Mouse (Mus musculus) left cerebral cortex, adult 2 months (tissue): ENCODE data around the gene Acvr1. TPM values are rescaled to one million over a fixed set of nuclear protein-coding genes. Genes with fewer than 3 reads are reported as not detected.

ENCODE experiments used
- DNase-seq, 2 experiments: peaks; one replicate each; pipeline ENCODE4 v3.0.0; 2021 to 2022; ENCODE audit warnings: low spot score in 2 of 2, mixed read lengths in 1 of 2; ENCODE audit errors: extremely low spot score in 1 of 2
- H3K27ac ChIP-seq: fragments of 200-600 bp; 2 replicates; pipeline ENCODE4 v1.8.1; 2022
- H3K4me3 ChIP-seq: fragments of 200-600 bp; 2 replicates; pipeline ENCODE4 v1.8.1; 2022
- CTCF ChIP-seq: fragments of 200-600 bp; IDR thresholded peaks from 2 replicates; pipeline ENCODE4 v1.8.1; 2022; ENCODE audit warnings: antibody characterized with exemption, mild to moderate bottlenecking, moderate library complexity
- intact Hi-C: fragments of 180-260 bp; cut with DNase I; formaldehyde crosslinking; loops from one replicate; pipeline ENCODE4 v1.15.1; 2025
- total RNA-seq, 2 experiments: library from RNA; stranded (reverse); gene quantifications; 2 replicates each; pipeline ENCODE4 v1.2.3; 2021

Gene Acvr1
- total RNA-seq, 2 experiments from 2014 or later = 32.9 to 36.6 TPM

DNA sequence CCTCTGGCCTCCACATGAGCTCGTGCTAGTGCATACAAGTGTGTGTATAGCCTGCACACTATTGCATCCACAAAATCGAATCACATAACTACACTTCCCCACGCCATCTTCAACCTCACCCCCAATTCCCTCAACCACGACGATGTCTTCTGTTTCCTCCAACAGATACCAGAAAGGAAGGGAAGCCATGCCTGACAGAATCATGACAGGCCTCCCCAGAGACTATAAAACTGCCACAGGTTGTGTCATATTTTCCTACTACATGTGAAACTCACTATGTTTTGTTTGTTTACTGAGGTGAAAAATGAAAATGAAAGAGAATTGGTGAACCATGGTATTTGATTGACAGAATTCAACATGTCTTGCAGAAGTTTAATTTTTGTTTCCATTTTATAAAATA lies 143.6 kb downstream of the Acvr1 start:
- TF ChIP-seq CTCF = no peak
- H3K4me3 ChIP-seq = no peak overlapping the region
- no peak for DNase-seq
- intact Hi-C loops = no loop called here
- no peak overlapping the region for H3K27ac ChIP-seq

DNA sequence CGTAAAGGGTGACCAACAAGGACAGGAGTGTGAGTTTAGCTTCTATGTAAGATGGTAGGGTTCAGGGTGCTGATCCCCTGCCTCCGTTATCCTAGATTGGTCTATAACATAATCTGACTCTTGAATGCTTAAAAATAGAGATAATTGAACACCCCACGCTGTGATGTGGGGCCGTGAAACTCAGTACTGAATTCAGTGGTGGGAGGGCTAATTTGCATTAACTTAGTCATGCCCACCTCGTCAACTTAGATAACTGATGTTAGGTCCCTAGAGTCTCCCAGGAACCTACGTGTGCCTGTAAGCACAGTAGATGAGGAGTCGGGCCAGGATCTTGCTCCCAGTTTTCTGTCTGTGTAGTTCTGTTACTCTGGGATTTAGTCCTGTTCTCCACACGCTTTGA lies 147.4 kb downstream of the Acvr1 start:
- intact Hi-C loops = no loop called here
- no peak overlapping the region for H3K27ac ChIP-seq
- no peak for TF ChIP-seq CTCF
- H3K4me3 ChIP-seq = no peak overlapping the region
- DNase-seq = no peak

DNA sequence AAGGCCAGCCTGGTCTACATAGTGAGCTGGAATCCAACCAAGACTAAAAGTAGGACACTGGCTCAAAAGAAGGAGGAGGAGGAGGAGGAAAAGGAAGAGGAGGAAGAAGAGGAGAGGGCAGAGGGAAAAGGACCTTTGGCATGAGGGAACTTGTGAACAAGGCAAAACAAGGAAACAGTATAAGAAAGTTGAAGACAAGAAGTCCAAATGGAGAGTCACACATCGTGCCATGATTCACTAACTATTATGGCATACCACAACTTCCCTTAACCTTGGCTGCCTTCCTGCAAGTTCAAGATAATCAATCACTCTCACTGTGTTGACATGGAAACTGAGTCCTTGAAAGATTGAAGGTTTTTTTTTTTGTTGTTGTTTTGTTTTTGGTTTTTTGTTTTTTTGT lies 148.8 kb downstream of the Acvr1 start:
- Histone ChIP-seq H3K27ac (no peak overlapping the region), H3K4me3 (no peak overlapping the region)
- no peak for DNase-seq
- no peak for TF ChIP-seq CTCF
- intact Hi-C loops = no loop called here

DNA sequence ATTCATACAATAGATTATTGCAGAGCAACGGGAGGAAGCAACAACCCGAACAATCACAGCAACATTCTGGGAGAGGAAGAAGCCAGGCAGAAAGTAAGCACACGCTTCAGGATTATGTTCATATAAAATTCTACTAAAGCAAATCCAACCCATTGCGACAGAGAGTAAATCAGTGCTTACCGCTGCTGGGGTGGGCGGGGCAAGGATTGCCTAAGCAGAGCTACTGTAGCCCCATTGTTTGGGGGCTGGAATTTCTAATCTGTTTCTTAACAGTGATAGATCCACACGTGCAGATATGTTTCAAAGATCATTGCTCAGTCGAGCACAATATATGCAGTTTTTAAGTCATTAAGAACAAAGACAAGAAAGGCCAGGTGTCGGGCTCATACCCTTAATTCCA lies 149.3 kb downstream of the Acvr1 start:
- intact Hi-C loops = no loop called here
- Histone ChIP-seq H3K4me3 (no peak overlapping the region), H3K27ac (no peak overlapping the region)
- TF ChIP-seq CTCF = no peak
- no peak for DNase-seq

DNA sequence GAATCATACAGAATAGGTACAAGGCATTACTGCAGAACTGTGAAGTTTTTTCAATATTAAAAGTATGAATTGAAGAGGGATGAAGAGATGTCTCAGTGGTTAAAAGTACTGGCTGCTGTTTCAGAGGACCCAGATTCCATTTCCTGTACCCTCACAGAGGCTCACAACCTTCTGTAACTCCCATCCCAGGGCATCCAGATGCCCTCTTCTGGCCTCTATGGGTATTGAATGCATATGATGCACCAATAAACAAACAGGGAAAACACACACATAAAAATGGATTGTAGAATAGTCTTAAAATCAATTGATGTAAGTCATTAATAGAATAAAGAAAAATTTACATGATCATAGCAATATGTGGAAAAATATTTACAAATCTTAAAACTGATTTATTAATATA lies 151.9 kb downstream of the Acvr1 start:
- H3K27ac ChIP-seq = no peak overlapping the region
- DNase-seq = no peak
- peak; percentile 34 for TF ChIP-seq CTCF
- intact Hi-C loops = no loop called here
- no peak overlapping the region for H3K4me3 ChIP-seq

DNA sequence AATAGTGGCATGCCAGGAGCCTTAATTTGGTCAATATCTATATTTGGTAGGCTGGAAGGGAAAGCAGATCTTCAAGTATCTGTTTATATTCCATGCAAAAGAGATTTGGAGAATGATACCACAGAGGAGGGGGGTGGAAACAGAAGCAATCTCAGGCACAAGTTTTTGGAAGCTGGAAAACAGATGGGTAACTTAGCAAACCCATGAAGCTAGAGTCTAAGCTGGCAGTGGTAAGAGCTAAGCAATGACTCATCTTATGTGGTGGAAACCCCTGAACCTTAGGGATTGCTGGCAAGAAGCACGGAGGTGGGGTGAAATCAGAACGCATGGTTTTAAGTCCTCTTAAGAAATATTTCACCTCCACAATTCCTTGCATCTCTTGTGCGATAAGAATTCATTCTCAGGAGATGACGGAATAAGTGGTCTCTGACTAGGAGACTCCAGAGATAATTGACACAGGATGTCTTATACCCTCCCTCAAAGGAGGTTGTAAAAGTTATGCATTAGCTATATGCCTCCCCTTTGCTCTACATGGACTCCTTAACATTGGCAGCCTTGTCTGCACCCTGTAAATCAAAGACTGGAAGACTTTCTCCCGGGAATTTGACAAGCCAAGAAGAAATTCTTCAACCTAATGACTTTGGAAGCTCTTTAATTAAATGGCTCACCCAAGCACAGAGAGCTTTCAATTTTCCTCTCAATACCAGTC lies 157.9 kb downstream of the Acvr1 start:
- intact Hi-C loops = no loop called here
- no peak for TF ChIP-seq CTCF
- no peak for DNase-seq
- no peak overlapping the region for H3K4me3 ChIP-seq
- no peak overlapping the region for H3K27ac ChIP-seq

DNA sequence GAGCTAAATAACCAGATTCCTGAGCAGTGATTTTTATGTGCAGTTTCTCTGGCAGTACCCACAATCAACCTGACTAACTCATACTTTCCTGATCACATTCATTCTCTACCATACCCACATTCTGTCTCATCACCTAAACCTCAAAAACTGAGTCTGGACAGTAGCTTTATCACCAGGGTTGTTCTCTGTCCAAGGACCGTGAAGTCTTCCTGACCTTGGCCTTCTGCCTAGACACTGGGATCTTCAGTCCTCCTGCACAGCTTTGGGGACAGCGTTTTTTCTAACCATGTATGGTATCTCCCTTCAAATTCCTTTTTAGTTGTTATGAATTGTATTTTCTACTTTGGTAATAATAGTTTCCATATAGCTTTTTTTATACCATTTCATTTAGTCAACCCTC lies 163.5 kb downstream of the Acvr1 start:
- H3K27ac ChIP-seq = no peak overlapping the region
- no peak for DNase-seq
- H3K4me3 ChIP-seq = no peak overlapping the region
- intact Hi-C loops = no loop called here
- TF ChIP-seq CTCF = no peak

DNA sequence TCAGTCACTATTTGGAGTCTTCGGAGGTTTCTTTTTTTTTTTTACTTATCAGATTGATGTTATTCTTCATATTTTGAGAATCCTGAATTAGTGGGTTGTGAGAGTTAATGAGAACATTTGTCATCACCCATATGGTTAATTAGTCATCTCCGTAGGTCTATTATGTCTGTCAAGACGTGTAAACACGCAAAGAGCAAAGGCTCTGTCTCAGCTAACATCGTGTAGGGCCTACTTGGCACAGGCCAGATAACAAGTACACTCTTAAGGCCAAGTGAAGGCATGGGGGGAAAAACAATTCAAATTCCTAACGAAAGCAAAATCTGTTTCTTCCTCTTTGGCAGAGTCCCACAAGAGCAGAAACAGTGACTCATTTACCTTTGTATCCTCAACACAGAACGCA lies 178.4 kb downstream of the Acvr1 start:
- intact Hi-C loops = no loop called here
- Histone ChIP-seq H3K4me3 (no peak overlapping the region), H3K27ac (no peak overlapping the region)
- no peak for DNase-seq
- TF ChIP-seq CTCF = no peak

DNA sequence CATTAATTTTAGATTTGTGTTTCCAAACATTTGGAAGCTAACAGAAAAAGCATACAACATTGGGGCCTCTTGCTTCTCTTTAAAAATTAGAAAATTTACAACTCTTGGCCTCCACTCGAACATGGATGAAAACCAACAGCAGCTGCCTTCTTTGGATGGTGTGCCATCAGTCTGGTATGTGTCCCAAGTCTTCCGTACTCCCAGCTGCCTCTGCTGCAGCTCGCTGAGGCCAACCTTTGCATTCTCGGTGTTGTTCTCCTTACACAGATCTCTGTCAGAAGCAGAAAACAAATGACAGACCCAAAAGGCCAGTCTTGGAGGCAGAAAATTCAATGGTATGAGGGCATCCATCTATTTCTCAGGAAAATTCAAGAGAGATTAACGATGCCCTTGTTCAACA lies 186.9 kb downstream of the Acvr1 start:
- intact Hi-C loops = no loop called here
- Histone ChIP-seq H3K4me3 (no peak overlapping the region), H3K27ac (no peak overlapping the region)
- TF ChIP-seq CTCF = no peak
- no peak for DNase-seq

DNA sequence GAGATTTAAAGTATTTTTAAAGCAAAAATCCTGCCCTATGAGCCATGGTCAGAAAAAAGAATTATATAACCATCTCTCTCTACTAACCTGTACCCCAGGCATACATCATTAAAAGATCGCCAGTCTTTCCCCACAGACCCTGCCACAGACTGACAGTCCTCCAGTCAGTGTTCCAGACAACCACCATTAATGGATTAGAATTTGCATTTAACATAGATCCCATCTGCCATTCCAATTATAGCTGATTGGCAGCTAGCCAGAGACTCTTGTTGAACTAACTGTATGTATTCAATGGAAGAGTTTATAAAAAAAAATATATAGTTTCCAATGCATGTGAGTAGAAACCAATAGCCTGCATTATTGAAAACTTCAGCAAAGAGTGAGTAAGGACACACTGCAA lies 187.5 kb downstream of the Acvr1 start:
- Histone ChIP-seq H3K4me3 (no peak overlapping the region), H3K27ac (no peak overlapping the region)
- no peak for DNase-seq
- intact Hi-C loops = no loop called here
- no peak for TF ChIP-seq CTCF

DNA sequence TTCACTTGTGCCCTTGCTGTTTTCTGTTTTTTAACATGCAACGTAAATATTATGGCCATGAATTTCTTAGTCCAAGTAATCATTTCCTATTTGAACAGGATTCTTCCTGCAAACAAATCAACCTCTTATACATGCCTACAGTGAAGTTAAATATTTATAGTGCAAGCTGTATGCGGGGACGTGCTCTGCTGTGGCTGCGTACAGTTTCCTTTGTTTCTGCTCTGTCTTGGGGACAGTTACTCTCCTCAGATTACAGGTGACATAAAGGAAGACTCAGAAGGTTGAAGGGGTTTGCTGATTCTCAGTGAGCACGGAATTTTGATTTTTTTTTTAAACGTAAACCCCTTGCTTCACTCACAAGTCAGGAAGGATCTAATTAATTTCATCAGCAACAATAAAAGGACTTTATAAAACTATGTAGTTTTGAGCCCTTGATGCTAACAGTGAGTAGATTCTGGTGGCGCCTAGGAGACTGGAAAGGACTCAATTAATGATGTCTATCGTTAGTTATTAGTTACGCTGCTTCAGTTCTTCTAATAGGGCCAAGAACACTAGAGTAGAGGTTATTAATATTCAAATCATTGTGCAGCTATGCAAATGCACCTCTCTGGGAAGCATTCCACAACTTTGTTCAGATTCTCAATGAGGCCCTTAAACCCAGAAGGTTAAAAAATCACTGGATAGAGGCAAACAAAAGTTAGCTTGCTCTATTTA lies 189.4 kb downstream of the Acvr1 start:
- intact Hi-C loops = no loop called here
- DNase-seq = no peak
- Histone ChIP-seq H3K27ac (no peak overlapping the region), H3K4me3 (no peak overlapping the region)
- no peak for TF ChIP-seq CTCF

DNA sequence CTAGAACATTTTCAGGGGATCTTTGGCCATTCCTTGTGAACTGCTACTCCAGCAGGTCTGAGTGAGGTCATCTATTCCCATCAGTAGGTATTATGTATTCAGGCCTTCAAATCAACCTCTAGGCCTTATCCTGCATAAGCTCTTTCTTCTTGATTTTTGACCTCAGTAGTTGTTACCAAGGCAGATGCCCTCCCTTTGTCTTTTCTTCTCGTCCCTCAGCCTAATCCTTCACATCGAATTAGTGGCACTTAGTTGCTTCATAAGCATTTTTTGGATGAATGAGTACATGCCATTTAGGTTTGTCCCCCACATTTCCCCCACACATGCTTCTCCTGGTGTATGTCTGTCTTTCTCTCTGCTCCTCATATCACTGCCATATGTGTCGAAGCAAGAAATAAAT lies 200.8 kb downstream of the Acvr1 start:
- Histone ChIP-seq H3K4me3 (no peak overlapping the region), H3K27ac (no peak overlapping the region)
- intact Hi-C loops = no loop called here
- no peak for TF ChIP-seq CTCF
- DNase-seq = no peak
